Mouse (Mus musculus): ENCODE measurements around the gene Epn2. TPM values are rescaled to one million over a fixed set of nuclear protein-coding genes. Genes with fewer than 3 reads are reported as not detected.
"Not testable (repeated sequence)": the region's sequence is repeated elsewhere in the genome, so short reads cannot be mapped to it uniquely, and the experiment has no call there.

Epn2 gene
- total and polyA plus RNA-seq, 3 experiments = 20.4 to 24.9 (median 23.1) TPM

GRCm38 (mm10) chr11:61592061-61592460 lies 12.6 kb upstream of the Epn2 start:
- no peak for DNase-seq
- no peak overlapping the region for H3K4me3 ChIP-seq
- H3K36me3 ChIP-seq (ENCODE audit: control insufficient read depth, insufficient read depth, low read length) = no peaks in the 10 kb centered on the region
- 92% methylated on average over 3 of the region's 3 CpGs for WGBS
- no peaks in the 10 kb centered on the region for H3K27me3 ChIP-seq (ENCODE audit: control insufficient read depth, insufficient read depth, low read length)
- H3K79me2 ChIP-seq (replicated peaks; ENCODE audit: control insufficient read depth, insufficient read depth, low read length) = no peaks in the 10 kb centered on the region
- H3K4me1 ChIP-seq (ENCODE audit: control insufficient read depth, insufficient read depth, low read length) = peaks cover 5% of the 10 kb centered on the region
- no peak overlapping the region for H3K27ac ChIP-seq
- no peak overlapping the region for H3K9ac ChIP-seq (ENCODE audit: low read depth, low read length)
- TF ChIP-seq CTCF (IDR thresholded peaks at IDR 0.05) = no peak
- no peak for TF ChIP-seq EP300 (IDR thresholded peaks at IDR 0.05; ENCODE audit: insufficient read depth, low read depth, low read length)
- no peak for TF ChIP-seq POLR2A (IDR thresholded peaks at IDR 0.05; ENCODE audit: insufficient read depth, low read depth, low read length)
- intact Hi-C loops (cut with DNase I) = no loop called here

GRCm38 (mm10) chr11:61590516-61591213 lies 11.2 kb upstream of the Epn2 start:
- Histone ChIP-seq H3K9ac (ENCODE audit: low read depth, low read length) (no peak overlapping the region), H3K4me3 (no peak overlapping the region), H3K4me1 (ENCODE audit: control insufficient read depth, insufficient read depth, low read length) (peaks cover 7% of the 10 kb centered on the region), H3K27ac (peak overlapping the region; percentile 51), H3K79me2 (replicated peaks; ENCODE audit: control insufficient read depth, insufficient read depth, low read length) (no peaks in the 10 kb centered on the region), H3K27me3 (ENCODE audit: control insufficient read depth, insufficient read depth, low read length) (no peaks in the 10 kb centered on the region), H3K36me3 (ENCODE audit: control insufficient read depth, insufficient read depth, low read length) (no peaks in the 10 kb centered on the region)
- TF ChIP-seq POLR2A (IDR thresholded peaks at IDR 0.05; ENCODE audit: insufficient read depth, low read depth, low read length) (peak; percentile 39; the same call in 1 of the 2 replicates), CTCF (IDR thresholded peaks at IDR 0.05) (no peak), EP300 (IDR thresholded peaks at IDR 0.05; ENCODE audit: insufficient read depth, low read depth, low read length) (0 out of 2 replicates have a peak, but pooled peaks have one; percentile 15)
- intact Hi-C loops (cut with DNase I) = no loop called here
- DNase-seq = peak; percentile 54 to 70
- 40% methylated on average over 7 of the region's 7 CpGs for WGBS

- Histone ChIP-seq H3K36me3 (ENCODE audit: control insufficient read depth, insufficient read depth, low read length) (no peaks in the 10 kb centered on the region), H3K9ac (ENCODE audit: low read depth, low read length) (no peak overlapping the region), H3K4me3 (no peak overlapping the region), H3K27ac (no peak overlapping the region), H3K79me2 (replicated peaks; ENCODE audit: control insufficient read depth, insufficient read depth, low read length) (no peaks in the 10 kb centered on the region), H3K4me1 (ENCODE audit: control insufficient read depth, insufficient read depth, low read length) (peaks cover 7% of the 10 kb centered on the region), H3K27me3 (ENCODE audit: control insufficient read depth, insufficient read depth, low read length) (no peaks in the 10 kb centered on the region)
- DNase-seq = peak in 1 of 2 experiments; percentile 33
- intact Hi-C loops (cut with DNase I) = no loop called here
- 49% methylated on average over 4 of the region's 4 CpGs for WGBS
- TF ChIP-seq POLR2A (IDR thresholded peaks at IDR 0.05; ENCODE audit: insufficient read depth, low read depth, low read length) (no peak), CTCF (IDR thresholded peaks at IDR 0.05) (no peak), EP300 (IDR thresholded peaks at IDR 0.05; ENCODE audit: insufficient read depth, low read depth, low read length) (no peak)
These were observed 5.9 kb upstream of the Epn2 start for GRCm38 (mm10) chr11:61585421-61585820.

- TF ChIP-seq CTCF (IDR thresholded peaks at IDR 0.05) (no peak), POLR2A (IDR thresholded peaks at IDR 0.05; ENCODE audit: insufficient read depth, low read depth, low read length) (no peak), EP300 (IDR thresholded peaks at IDR 0.05; ENCODE audit: insufficient read depth, low read depth, low read length) (no peak)
- Histone ChIP-seq H3K27ac (no peak overlapping the region), H3K79me2 (replicated peaks; ENCODE audit: control insufficient read depth, insufficient read depth, low read length) (no peaks in the 10 kb centered on the region), H3K36me3 (ENCODE audit: control insufficient read depth, insufficient read depth, low read length) (no peaks in the 10 kb centered on the region), H3K4me1 (ENCODE audit: control insufficient read depth, insufficient read depth, low read length) (peaks cover 5% of the 10 kb centered on the region), H3K27me3 (ENCODE audit: control insufficient read depth, insufficient read depth, low read length) (no peaks in the 10 kb centered on the region), H3K4me3 (no peak overlapping the region), H3K9ac (ENCODE audit: low read depth, low read length) (no peak overlapping the region)
- intact Hi-C loops (cut with DNase I) = no loop called here
- 42% methylated on average over 4 of the region's 4 CpGs for WGBS
- DNase-seq = no peak
These were observed 5.3 kb upstream of the Epn2 start for GRCm38 (mm10) chr11:61584830-61585229.

- no peaks in the 10 kb centered on the region for H3K79me2 ChIP-seq (replicated peaks; ENCODE audit: control insufficient read depth, insufficient read depth, low read length)
- peaks cover 5% of the 10 kb centered on the region for H3K4me1 ChIP-seq (ENCODE audit: control insufficient read depth, insufficient read depth, low read length)
- H3K9ac ChIP-seq (ENCODE audit: low read depth, low read length) = no peak overlapping the region
- intact Hi-C loops (cut with DNase I) = no loop called here
- no peak for DNase-seq
- no peaks in the 10 kb centered on the region for H3K36me3 ChIP-seq (ENCODE audit: control insufficient read depth, insufficient read depth, low read length)
- H3K27ac ChIP-seq = no peak overlapping the region
- WGBS = 92% methylated on average over 6 of the region's 6 CpGs
- TF ChIP-seq CTCF (IDR thresholded peaks at IDR 0.05) (no peak), EP300 (IDR thresholded peaks at IDR 0.05; ENCODE audit: insufficient read depth, low read depth, low read length) (no peak), POLR2A (IDR thresholded peaks at IDR 0.05; ENCODE audit: insufficient read depth, low read depth, low read length) (no peak)
- no peaks in the 10 kb centered on the region for H3K27me3 ChIP-seq (ENCODE audit: control insufficient read depth, insufficient read depth, low read length)
- no peak overlapping the region for H3K4me3 ChIP-seq
These were observed 4.6 kb upstream of the Epn2 start for GRCm38 (mm10) chr11:61584096-61584495.

- H3K79me2 ChIP-seq (replicated peaks; ENCODE audit: control insufficient read depth, insufficient read depth, low read length); DNase-seq; H3K4me3 ChIP-seq; H3K4me1 ChIP-seq (ENCODE audit: control insufficient read depth, insufficient read depth, low read length); H3K27ac ChIP-seq; intact Hi-C loops (cut with DNase I); H3K9ac ChIP-seq (ENCODE audit: low read depth, low read length); H3K27me3 ChIP-seq (ENCODE audit: control insufficient read depth, insufficient read depth, low read length); H3K36me3 ChIP-seq (ENCODE audit: control insufficient read depth, insufficient read depth, low read length): not testable (repeated sequence)
- WGBS = 92% methylated on average over 4 of the region's 5 CpGs
These were observed 3.3 kb upstream of the Epn2 start for GRCm38 (mm10) chr11:61582808-61583207.

Measured in heart, adult 2 months (tissue).